9 mouse cellular contexts compared by ENCODE assay signal in genomic region chr6:45938775-45939174, GRCm38 (mm10).
"Had no signal": no experiment of that assay in that cellular context is flagged by ENCODE, and none has a peak within 500 bp of the region (broad histone marks: within the 10 kb centered on the region; RNA-seq: fewer than 3 reads in every experiment).

No protein-coding gene starts in this region.

- H3K9ac ChIP-seq: limb, embryonic 15.5 days; liver, embryonic 12.5 days; midbrain, embryonic 15.5 days; neural tube, embryonic 13.5 days had no signal

- H3K9me3 ChIP-seq: limb, embryonic 15.5 days; liver, embryonic 12.5 days had no signal

- H3K4me1 ChIP-seq: limb, embryonic 15.5 days; liver, embryonic 12.5 days; midbrain, embryonic 15.5 days; neural tube, embryonic 13.5 days had no signal

- H3K4me2 ChIP-seq: limb, embryonic 15.5 days; liver, embryonic 12.5 days; midbrain, embryonic 15.5 days; neural tube, embryonic 13.5 days had no signal

- H3K36me3 ChIP-seq: limb, embryonic 15.5 days; liver, embryonic 12.5 days; midbrain, embryonic 15.5 days; neural tube, embryonic 13.5 days had no signal

- H3K4me3 ChIP-seq: left cerebral cortex, adult 2 months; limb, embryonic 15.5 days; liver, embryonic 12.5 days; midbrain, embryonic 15.5 days; neural tube, embryonic 13.5 days had no signal

- ATAC-seq: liver, embryonic 12.5 days; midbrain, embryonic 15.5 days had no signal

- H3K27me3 ChIP-seq: limb, embryonic 15.5 days; liver, embryonic 12.5 days; midbrain, embryonic 15.5 days; neural tube, embryonic 13.5 days had no signal

- DNase-seq: kidney, adult 8-10 months; kidney, postnatal 25 days; thymus, adult 18-20 months; thymus, postnatal 14 days had no signal

- H3K27ac ChIP-seq: left cerebral cortex, adult 2 months; limb, embryonic 15.5 days; liver, embryonic 12.5 days; midbrain, embryonic 15.5 days; neural tube, embryonic 13.5 days had no signal
